Mouse (Mus musculus): ENCODE results near the gene Clba1. TPM values are rescaled to one million over a fixed set of nuclear protein-coding genes. Genes with fewer than 3 reads are reported as not detected.
"Not testable (repeated sequence)": the region's sequence is repeated elsewhere in the genome, so short reads cannot be mapped to it uniquely, and the experiment has no call there.

Clba1 gene
- polyA plus RNA-seq, 1 experiment from 2014 or later, result 7.9 TPM

DNA sequence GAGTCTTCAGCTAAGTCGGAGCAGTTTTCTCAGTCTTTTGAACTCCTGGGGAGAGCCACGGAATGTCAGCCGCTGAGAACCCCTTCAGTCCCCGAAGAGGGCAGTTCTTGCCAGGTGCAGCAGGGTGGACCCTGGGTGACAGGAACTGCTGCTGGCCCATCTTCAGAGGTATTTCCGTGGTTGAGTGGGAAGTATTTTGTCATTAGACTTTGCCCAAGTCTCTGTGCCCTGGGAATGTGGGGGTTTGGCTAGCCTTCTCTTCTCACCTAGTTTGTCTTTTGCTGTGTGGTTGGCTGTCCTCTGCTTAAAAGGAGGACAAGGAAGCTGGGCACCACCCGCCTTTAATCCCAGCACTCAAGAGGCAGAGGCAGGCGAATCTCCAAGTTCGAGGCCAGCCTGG lies 904 bp downstream of the Clba1 start:
- WGBS, result 12% methylated on average over 8 of the region's 8 CpGs
- peak overlapping the region; percentile 75 to 80 for H3K4me3 ChIP-seq (ENCODE audit: control insufficient read depth in 1 of 2, insufficient read depth in 1 of 2, low read depth in 1 of 2, low read length in 2 of 2)

GRCm38 (mm10) chr12:112810092-112810885 lies 1.6 kb downstream of the Clba1 start:
- 44% methylated on average over 19 of the region's 19 CpGs for WGBS
- peak overlapping the region in 1 of 2 experiments; percentile 11; a peak in 1 of 4 replicates for H3K4me3 ChIP-seq (ENCODE audit: control insufficient read depth in 1 of 2, insufficient read depth in 1 of 2, low read depth in 1 of 2, low read length in 2 of 2)
- no peaks in the 10 kb centered on the region; the same call in 1 of the 2 replicates for H3K27me3 ChIP-seq (ENCODE audit: control insufficient read depth, insufficient read depth, low read length)
- ATAC-seq (ENCODE audit: insufficient number of reproducible peaks, insufficient read depth, low FRiP score, low read depth), result no peak
- no peaks in the 10 kb centered on the region for H3K9me3 ChIP-seq (ENCODE audit: control insufficient read depth, low read length)
- peaks cover 22% of the 10 kb centered on the region for H3K36me3 ChIP-seq (ENCODE audit: control insufficient read depth, insufficient read depth, low read length)
- H3K4me2 ChIP-seq (ENCODE audit: low read length), result peak overlapping the region; percentile 98
- H3K4me1 ChIP-seq (ENCODE audit: control insufficient read depth in 2 of 2, insufficient read depth in 2 of 2, low read length in 2 of 2), result peaks cover 30 to 39% of the 10 kb centered on the region in 2 experiments
- peak overlapping the region; percentile 73 for H3K9ac ChIP-seq (ENCODE audit: low read length)
- peak overlapping the region in 1 of 2 experiments; percentile 63; a peak in 2 of 4 replicates for H3K27ac ChIP-seq (replicated peaks in 1 of 2; ENCODE audit: control insufficient read depth in 1 of 2, insufficient read depth in 1 of 2, low read depth in 2 of 2, low read length in 2 of 2)

More for the DNA sequence above, 904 bp downstream of the Clba1 start:
- no peaks in the 10 kb centered on the region for H3K9me3 ChIP-seq (ENCODE audit: control insufficient read depth, low read length)
- no peak for ATAC-seq (ENCODE audit: insufficient number of reproducible peaks, insufficient read depth, low FRiP score, low read depth)
- H3K27ac ChIP-seq (replicated peaks in 1 of 2; ENCODE audit: control insufficient read depth in 1 of 2, insufficient read depth in 1 of 2, low read depth in 2 of 2, low read length in 2 of 2), result peak overlapping the region in 1 of 2 experiments; percentile 56; a peak in 2 of 4 replicates
- peaks cover 15% of the 10 kb centered on the region for H3K36me3 ChIP-seq (ENCODE audit: control insufficient read depth, insufficient read depth, low read length)
- H3K4me2 ChIP-seq (ENCODE audit: low read length), result peak overlapping the region; percentile 98
- peak overlapping the region; percentile 73 for H3K9ac ChIP-seq (ENCODE audit: low read length)
- H3K4me1 ChIP-seq (ENCODE audit: control insufficient read depth in 2 of 2, insufficient read depth in 2 of 2, low read length in 2 of 2), result peaks cover 30 to 39% of the 10 kb centered on the region in 2 experiments
- H3K27me3 ChIP-seq (ENCODE audit: control insufficient read depth, insufficient read depth, low read length), result no peaks in the 10 kb centered on the region; the same call in 1 of the 2 replicates

DNA sequence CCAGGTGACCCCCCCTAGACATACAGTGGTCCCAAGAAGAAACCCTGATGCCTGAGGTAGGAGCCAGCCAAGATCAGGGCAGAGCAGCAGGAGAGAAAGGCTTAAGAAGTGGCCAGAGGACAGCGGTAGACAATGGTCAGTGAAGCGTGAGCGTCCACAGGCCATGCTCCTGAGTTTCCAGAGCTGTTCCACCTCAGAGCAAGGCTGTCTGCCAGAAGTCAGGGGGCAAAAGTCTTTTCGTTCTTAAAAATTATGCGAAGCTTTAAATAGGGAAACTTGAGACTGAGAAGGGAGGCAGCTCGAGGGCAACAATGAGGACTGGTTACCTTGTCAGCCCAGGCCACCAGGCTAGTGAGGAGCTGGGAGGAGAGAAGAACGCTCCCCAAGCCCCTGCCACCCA lies 4.6 kb downstream of the Clba1 start:
- no peak for ATAC-seq (ENCODE audit: insufficient number of reproducible peaks, insufficient read depth, low FRiP score, low read depth)
- no peak overlapping the region for H3K4me2 ChIP-seq (ENCODE audit: low read length)
- no peaks in the 10 kb centered on the region for H3K27me3 ChIP-seq (ENCODE audit: control insufficient read depth, insufficient read depth, low read length)
- H3K27ac ChIP-seq (replicated peaks in 1 of 2; ENCODE audit: control insufficient read depth in 1 of 2, insufficient read depth in 1 of 2, low read depth in 2 of 2, low read length in 2 of 2), result no peak overlapping the region
- peaks cover 49% of the 10 kb centered on the region for H3K36me3 ChIP-seq (ENCODE audit: control insufficient read depth, insufficient read depth, low read length)
- H3K9ac ChIP-seq (ENCODE audit: low read length), result no peak overlapping the region
- H3K9me3 ChIP-seq (ENCODE audit: control insufficient read depth, low read length), result no peaks in the 10 kb centered on the region
- H3K4me3 ChIP-seq (ENCODE audit: control insufficient read depth in 1 of 2, insufficient read depth in 1 of 2, low read depth in 1 of 2, low read length in 2 of 2), result no peak overlapping the region
- 95% methylated on average over 7 of the region's 7 CpGs for WGBS
- peaks cover 27 to 35% of the 10 kb centered on the region in 2 experiments for H3K4me1 ChIP-seq (ENCODE audit: control insufficient read depth in 2 of 2, insufficient read depth in 2 of 2, low read length in 2 of 2)

DNA sequence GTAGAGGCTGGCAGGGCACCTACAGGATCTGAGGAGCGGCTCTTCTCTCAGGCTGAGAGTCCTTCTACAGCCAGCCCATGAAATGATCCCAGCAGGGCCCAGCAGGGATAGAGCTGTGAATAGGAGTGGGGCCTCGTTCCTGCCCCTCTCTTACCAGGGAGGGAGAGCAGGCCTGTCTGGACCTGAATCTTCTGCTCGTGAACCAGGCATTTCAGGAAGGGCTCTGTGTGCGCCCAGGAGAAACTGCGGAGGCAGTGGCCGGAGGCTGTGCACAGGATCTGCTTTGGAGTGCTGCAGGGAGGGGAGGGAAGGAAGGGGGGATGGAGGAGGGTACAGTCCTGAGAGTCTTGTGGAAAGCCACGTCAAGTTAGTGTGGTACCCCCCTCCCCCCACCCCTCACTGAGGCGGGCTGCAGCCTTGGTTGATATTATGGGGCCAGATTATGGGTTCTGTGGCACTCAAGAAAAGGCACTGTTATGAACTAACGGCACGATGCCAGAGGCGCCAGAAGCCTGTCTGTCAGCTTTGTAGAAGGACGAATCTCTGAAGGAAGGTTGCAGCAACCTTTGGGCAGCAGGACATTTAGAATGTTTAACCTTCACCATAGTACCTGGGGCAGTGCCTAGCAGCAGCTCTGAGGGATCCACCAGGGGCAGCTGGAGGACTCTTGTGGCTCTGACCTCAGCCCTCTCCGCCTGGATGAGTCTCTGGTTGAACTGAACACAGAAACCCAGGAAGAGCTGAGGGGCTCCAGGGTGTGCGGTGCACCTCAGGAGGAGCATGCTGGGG lies 6.1 kb downstream of the Clba1 start:
- H3K4me1 ChIP-seq (ENCODE audit: control insufficient read depth in 2 of 2, insufficient read depth in 2 of 2, low read length in 2 of 2), result peaks cover 21 to 26% of the 10 kb centered on the region in 2 experiments
- peaks cover 64% of the 10 kb centered on the region for H3K36me3 ChIP-seq (ENCODE audit: control insufficient read depth, insufficient read depth, low read length)

DNA sequence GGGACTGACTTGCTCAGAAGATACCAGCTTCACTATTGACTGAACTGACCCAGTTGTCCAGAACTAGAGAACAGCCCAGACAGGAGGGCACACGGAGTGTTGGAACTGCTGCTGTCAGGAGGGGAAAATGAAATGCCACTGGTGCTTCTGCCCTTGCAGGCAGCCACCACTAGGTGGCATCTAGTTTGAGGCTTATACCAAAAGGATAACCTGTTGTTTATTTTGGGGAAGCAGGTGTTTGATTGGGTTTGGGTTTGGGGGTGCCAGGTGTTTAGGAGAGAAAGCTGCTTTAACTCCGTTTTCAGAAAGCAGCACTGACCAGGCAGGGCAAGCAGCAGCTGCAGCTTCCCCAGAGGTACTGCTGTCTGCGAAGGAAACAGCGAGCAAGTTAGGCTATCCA lies 7.6 kb downstream of the Clba1 start:
- Histone ChIP-seq H3K4me3 (ENCODE audit: control insufficient read depth in 1 of 2, insufficient read depth in 1 of 2, low read depth in 1 of 2, low read length in 2 of 2) (no peak overlapping the region), H3K4me2 (ENCODE audit: low read length) (no peak overlapping the region), H3K9ac (ENCODE audit: low read length) (peak overlapping the region; percentile 4; the same call in 1 of the 2 replicates), H3K27ac (replicated peaks in 1 of 2; ENCODE audit: control insufficient read depth in 1 of 2, insufficient read depth in 1 of 2, low read depth in 2 of 2, low read length in 2 of 2) (no peak overlapping the region), H3K27me3 (ENCODE audit: control insufficient read depth, insufficient read depth, low read length) (no peaks in the 10 kb centered on the region), H3K36me3 (ENCODE audit: control insufficient read depth, insufficient read depth, low read length) (peaks cover 77% of the 10 kb centered on the region), H3K9me3 (ENCODE audit: control insufficient read depth, low read length) (no peaks in the 10 kb centered on the region), H3K4me1 (ENCODE audit: control insufficient read depth in 2 of 2, insufficient read depth in 2 of 2, low read length in 2 of 2) (peaks cover 14 to 23% of the 10 kb centered on the region in 2 experiments)
- ATAC-seq (ENCODE audit: insufficient number of reproducible peaks, insufficient read depth, low FRiP score, low read depth), result no peak
- 57% methylated on average over 4 of the region's 4 CpGs for WGBS

More for the DNA sequence above, 6.1 kb downstream of the Clba1 start:
- Histone ChIP-seq H3K27ac (replicated peaks in 1 of 2; ENCODE audit: control insufficient read depth in 1 of 2, insufficient read depth in 1 of 2, low read depth in 2 of 2, low read length in 2 of 2) (no peak overlapping the region), H3K9ac (ENCODE audit: low read length) (no peak overlapping the region), H3K27me3 (ENCODE audit: control insufficient read depth, insufficient read depth, low read length) (no peaks in the 10 kb centered on the region), H3K4me2 (ENCODE audit: low read length) (no peak overlapping the region), H3K9me3 (ENCODE audit: control insufficient read depth, low read length) (no peaks in the 10 kb centered on the region), H3K4me3 (ENCODE audit: control insufficient read depth in 1 of 2, insufficient read depth in 1 of 2, low read depth in 1 of 2, low read length in 2 of 2) (no peak overlapping the region)
- WGBS, result 70% methylated on average over 14 of the region's 14 CpGs
- no peak for ATAC-seq (ENCODE audit: insufficient number of reproducible peaks, insufficient read depth, low FRiP score, low read depth)

- H3K27ac ChIP-seq (replicated peaks in 1 of 2; ENCODE audit: control insufficient read depth in 1 of 2, insufficient read depth in 1 of 2, low read depth in 2 of 2, low read length in 2 of 2), result not testable (repeated sequence)
- peaks cover 83% of the 10 kb centered on the region for H3K36me3 ChIP-seq (ENCODE audit: control insufficient read depth, insufficient read depth, low read length)
- WGBS, result 80% methylated on average over 7 of the region's 7 CpGs
Observed at GRCm38 (mm10) chr12:112816866-112817265, 8.1 kb downstream of the Clba1 start.

DNA sequence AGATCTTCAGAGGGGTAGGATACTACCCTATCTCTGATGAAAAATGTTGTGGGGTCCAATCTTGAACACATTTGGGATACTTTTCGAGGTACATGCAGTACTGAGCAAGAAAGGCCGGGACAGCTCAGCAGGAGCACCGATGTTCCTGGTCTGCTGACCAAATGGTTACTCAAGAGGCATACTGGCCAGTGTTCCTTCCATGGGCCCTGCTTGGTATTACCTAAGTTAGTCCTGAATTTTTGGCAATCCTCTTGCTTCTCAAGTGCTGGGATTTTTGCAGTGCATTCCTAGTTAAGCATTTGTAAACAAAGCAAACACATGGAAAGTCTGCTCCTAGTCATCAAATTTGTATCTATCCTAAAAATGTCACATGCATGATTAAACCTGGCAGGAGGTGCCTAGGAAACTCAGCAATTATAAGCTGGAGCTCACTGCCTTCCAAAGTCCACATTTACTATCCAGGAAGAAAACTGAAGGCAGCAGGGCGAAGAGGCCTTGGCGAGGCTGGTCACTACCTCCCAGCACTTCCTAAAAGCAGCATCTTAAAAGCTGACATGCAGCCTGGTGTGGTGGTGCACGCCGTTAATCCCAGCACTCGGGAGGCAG lies 10.4 kb downstream of the Clba1 start:
- WGBS, result 87% methylated on average over 8 of the region's 8 CpGs
- no peak for ATAC-seq (ENCODE audit: insufficient number of reproducible peaks, insufficient read depth, low FRiP score, low read depth)
- Histone ChIP-seq H3K4me2 (ENCODE audit: low read length) (no peak overlapping the region), H3K9ac (ENCODE audit: low read length) (no peak overlapping the region), H3K27ac (replicated peaks in 1 of 2; ENCODE audit: control insufficient read depth in 1 of 2, insufficient read depth in 1 of 2, low read depth in 2 of 2, low read length in 2 of 2) (no peak overlapping the region), H3K4me1 (ENCODE audit: control insufficient read depth in 2 of 2, insufficient read depth in 2 of 2, low read length in 2 of 2) (peaks cover 22 to 36% of the 10 kb centered on the region in 2 experiments), H3K4me3 (ENCODE audit: control insufficient read depth in 1 of 2, insufficient read depth in 1 of 2, low read depth in 1 of 2, low read length in 2 of 2) (no peak overlapping the region), H3K27me3 (ENCODE audit: control insufficient read depth, insufficient read depth, low read length) (no peaks in the 10 kb centered on the region), H3K9me3 (ENCODE audit: control insufficient read depth, low read length) (no peaks in the 10 kb centered on the region), H3K36me3 (ENCODE audit: control insufficient read depth, insufficient read depth, low read length) (peaks cover 83% of the 10 kb centered on the region)

More at GRCm38 (mm10) chr12:112816866-112817265, 8.1 kb downstream of the Clba1 start:
- H3K4me3 ChIP-seq (ENCODE audit: control insufficient read depth in 1 of 2, insufficient read depth in 1 of 2, low read depth in 1 of 2, low read length in 2 of 2); H3K4me2 ChIP-seq (ENCODE audit: low read length); H3K9ac ChIP-seq (ENCODE audit: low read length); H3K27me3 ChIP-seq (ENCODE audit: control insufficient read depth, insufficient read depth, low read length); ATAC-seq (ENCODE audit: insufficient number of reproducible peaks, insufficient read depth, low FRiP score, low read depth); H3K9me3 ChIP-seq (ENCODE audit: control insufficient read depth, low read length): not testable (repeated sequence)
- peaks cover 14 to 23% of the 10 kb centered on the region in 2 experiments for H3K4me1 ChIP-seq (ENCODE audit: control insufficient read depth in 2 of 2, insufficient read depth in 2 of 2, low read length in 2 of 2)

All from heart, embryonic 14.5 days (tissue).